In genomic region chr4:147896411-147896810, GRCm38 (mm10) we compare ENCODE assay signal across 18 mouse cellular contexts. TPM values are rescaled to one million over a fixed set of nuclear protein-coding genes. Genes with fewer than 3 reads are reported as not detected.
DNase-seq lines count a peak whose midpoint lies in the region; ATAC-seq lines count a peak whose summit lies in the region.
"Had no signal": no experiment of that assay in that cellular context is flagged by ENCODE, and none has a peak within 500 bp of the region (broad histone marks: within the 10 kb centered on the region; RNA-seq: fewer than 3 reads in every experiment).

No protein-coding gene starts in this region.

- peak overlapping the region; percentile 88 for H3K27ac ChIP-seq in heart, embryonic 11.5 days (ENCODE audit: low read depth, low read length)
- H3K27ac ChIP-seq: hindbrain, embryonic 13.5 days; liver, embryonic 15.5 days; macrophage; neural tube, embryonic 13.5 days had no signal

- DNase-seq in heart, postnatal 25 days (ENCODE audit: low spot score) = no peak
- DNase-seq in MN1 (ENCODE audit: low spot score) = peak; percentile 27
- peak; percentile 49 for DNase-seq in heart, postnatal 4 days
- no peak for DNase-seq in adrenal gland, adult 18-20 months (ENCODE audit: low spot score in 2 of 2)
- DNase-seq in kidney, postnatal 14 days = no peak
- DNase-seq: adrenal gland, postnatal 14 days; cerebellum, adult 11 months; cerebellum, postnatal 14 days; gastrocnemius, postnatal 10 days; layer of hippocampus, postnatal 36 days; midbrain, embryonic 14.5 days had no signal

- no peaks in the 10 kb centered on the region for H3K27me3 ChIP-seq in heart, embryonic 11.5 days (ENCODE audit: control insufficient read depth, insufficient read depth, low read length)
- H3K27me3 ChIP-seq: hindbrain, embryonic 13.5 days; liver, embryonic 15.5 days; neural tube, embryonic 13.5 days; Patski had no signal

- H3K9me3 ChIP-seq in heart, embryonic 11.5 days (replicated peaks; ENCODE audit: control insufficient read depth, low read length) = no peaks in the 10 kb centered on the region
- H3K9me3 ChIP-seq: hindbrain, embryonic 13.5 days; liver, embryonic 15.5 days; neural tube, embryonic 13.5 days had no signal

- peaks cover 30% of the 10 kb centered on the region for H3K4me1 ChIP-seq in heart, embryonic 11.5 days (ENCODE audit: control insufficient read depth, insufficient read depth, low read length)
- H3K4me1 ChIP-seq: liver, embryonic 15.5 days had no signal

- intact Hi-C loops in heart, postnatal 25 days (cut with DNase I) = no loop called here

- no peak overlapping the region for H3K9ac ChIP-seq in heart, embryonic 11.5 days (ENCODE audit: low read depth, low read length)
- H3K9ac ChIP-seq: hindbrain, embryonic 13.5 days; liver, embryonic 15.5 days; neural tube, embryonic 13.5 days had no signal

- H3K4me2 ChIP-seq in heart, embryonic 11.5 days = no peak overlapping the region
- H3K4me2 ChIP-seq: hindbrain, embryonic 13.5 days; liver, embryonic 15.5 days; neural tube, embryonic 13.5 days had no signal

- 58% methylated on average over 1 of the region's 1 CpGs for WGBS in heart, embryonic 11.5 days (ENCODE audit: insufficient replicate concordance)

- peak; percentile 61 for ATAC-seq in heart, embryonic 11.5 days (replicated peaks; ENCODE audit: insufficient number of reproducible peaks, low FRiP score, low TSS enrichment)
- ATAC-seq in granulocyte monocyte progenitor cell, adult 5-6 weeks (replicated peaks; ENCODE audit: poor library complexity, severe bottlenecking) = 0 out of 2 replicates have a peak, but pooled peaks have one; percentile 28
- ATAC-seq: Patski had no signal

- H3K36me3 ChIP-seq in heart, embryonic 11.5 days (ENCODE audit: control insufficient read depth, insufficient read depth, low read length) = peaks cover 29% of the 10 kb centered on the region

- no peak overlapping the region for H3K4me3 ChIP-seq in heart, embryonic 11.5 days (ENCODE audit: low read depth, low read length)
- H3K4me3 ChIP-seq: hindbrain, embryonic 13.5 days; liver, embryonic 15.5 days; neural tube, embryonic 13.5 days had no signal

RNA-seq across cellular contexts. Expression of gene Mfn2, which starts 8.1 kb away (rescaled TPM):
- polyA plus RNA-seq in heart, embryonic 11.5 days (2014; fragmentation: Nextera tagmentation; extraction: Ambion mirVana) = 61.8 and 95.4 TPM in 2 replicates
- total RNA-seq in heart, postnatal 25 days (2021) = 100 to 1,000 TPM; 689 to 706 TPM
- 34.4 and 38.9 TPM in 2 replicates for total RNA-seq in granulocyte monocyte progenitor cell, adult 5-6 weeks (2014; fragmentation: Nextera tagmentation)
- total RNA-seq in granulocyte monocyte progenitor cell, adult 5-6 weeks (2017) = 30.2 and 32.6 TPM in 2 replicates
- 100 to 1,000 TPM; 505 to 526 TPM for total RNA-seq in heart, postnatal 4 days (2021)
- total RNA-seq in adrenal gland, adult 18-20 months (2021) = 100 to 1,000 TPM; 187 to 211 TPM

RNA-seq across cellular contexts. Expression of gene Fv1, which starts 27.6 kb away (rescaled TPM):
- 7.2 and 10.8 TPM in 2 replicates for polyA plus RNA-seq in heart, embryonic 11.5 days (2014; fragmentation: Nextera tagmentation; extraction: Ambion mirVana)
- 10 to 100 TPM; 23.8 to 26.4 TPM for total RNA-seq in heart, postnatal 25 days (2021)
- total RNA-seq in granulocyte monocyte progenitor cell, adult 5-6 weeks (2014; fragmentation: Nextera tagmentation) = 7.1 TPM in 1 of 2 replicates, not detected in the other
- total RNA-seq in granulocyte monocyte progenitor cell, adult 5-6 weeks (2017) = 13.5 and 16.2 TPM in 2 replicates
- 10 to 100 TPM in 1 of 2 experiments, 1 to 10 TPM in 1; 9.9 to 11.7 TPM for total RNA-seq in heart, postnatal 4 days (2021)
- 10 to 100 TPM; 10.3 to 10.6 TPM for total RNA-seq in adrenal gland, adult 18-20 months (2021)

RNA-seq across cellular contexts. Expression of gene Miip, which starts 27.8 kb away (rescaled TPM):
- polyA plus RNA-seq in heart, embryonic 11.5 days (2014; fragmentation: Nextera tagmentation; extraction: Ambion mirVana) = 23.9 and 24.9 TPM in 2 replicates
- total RNA-seq in heart, postnatal 25 days (2021) = 1 to 10 TPM; 6.9 to 8.0 TPM
- 45.9 and 58.8 TPM in 2 replicates for total RNA-seq in granulocyte monocyte progenitor cell, adult 5-6 weeks (2014; fragmentation: Nextera tagmentation)
- 33.8 and 36.0 TPM in 2 replicates for total RNA-seq in granulocyte monocyte progenitor cell, adult 5-6 weeks (2017)
- total RNA-seq in heart, postnatal 4 days (2021) = 10 to 100 TPM; 17.8 to 21.7 TPM
- 10 to 100 TPM; 13.9 to 17.5 TPM for total RNA-seq in adrenal gland, adult 18-20 months (2021)

RNA-seq across cellular contexts. Expression of gene Plod1, which starts 40.2 kb away (rescaled TPM):
- polyA plus RNA-seq in heart, embryonic 11.5 days (2014; fragmentation: Nextera tagmentation; extraction: Ambion mirVana) = 40.1 and 50.2 TPM in 2 replicates
- 10 to 100 TPM; 79.5 to 97.6 TPM for total RNA-seq in heart, postnatal 25 days (2021)
- total RNA-seq in granulocyte monocyte progenitor cell, adult 5-6 weeks (2014; fragmentation: Nextera tagmentation) = 6.7 and 7.0 TPM in 2 replicates
- 9.0 and 9.1 TPM in 2 replicates for total RNA-seq in granulocyte monocyte progenitor cell, adult 5-6 weeks (2017)
- total RNA-seq in heart, postnatal 4 days (2021) = 10 to 100 TPM; 80.9 to 82.5 TPM
- 10 to 100 TPM; 38.1 to 54.7 TPM for total RNA-seq in adrenal gland, adult 18-20 months (2021)

RNA-seq across cellular contexts. Expression of gene 2510039O18Rik, which starts 44.3 kb away (rescaled TPM):
- polyA plus RNA-seq in heart, embryonic 11.5 days (2014; fragmentation: Nextera tagmentation; extraction: Ambion mirVana) = 16.4 and 16.5 TPM in 2 replicates
- total RNA-seq in heart, postnatal 25 days (2021) = 10 to 100 TPM; 36.4 to 39.3 TPM
- 28.6 and 32.6 TPM in 2 replicates for total RNA-seq in granulocyte monocyte progenitor cell, adult 5-6 weeks (2014; fragmentation: Nextera tagmentation)
- total RNA-seq in granulocyte monocyte progenitor cell, adult 5-6 weeks (2017) = 33.6 and 45.4 TPM in 2 replicates
- 10 to 100 TPM; 46.8 to 49.3 TPM for total RNA-seq in heart, postnatal 4 days (2021)
- 10 to 100 TPM; 44.1 to 48.0 TPM for total RNA-seq in adrenal gland, adult 18-20 months (2021)

Comparison
In these comparisons a context has a peak if more than half of its experiments do, and no peak if none do; other contexts are left out.
1. DNase-seq: peak in MN1 (single experiment) and heart, postnatal 4 days (single experiment); none in heart, postnatal 25 days (single experiment), adrenal gland, adult 18-20 months (0 of 2) and kidney, postnatal 14 days (single experiment).
2. RNA of gene Mfn2, which starts 8.1 kb away (total RNA-seq): 689 to 706 TPM in heart, postnatal 25 days, 505 to 526 TPM in heart, postnatal 4 days and 187 to 211 TPM in adrenal gland, adult 18-20 months; 30.2 to 38.9 TPM in granulocyte monocyte progenitor cell, adult 5-6 weeks; every median in the first group is over 4 times any median in the second.